Mouse (Mus musculus) stomach, postnatal 0 days (tissue): ENCODE measurements at regions not wholly inside any gene's neighbourhood (a gene's known extent, or its start where the extent isn't known, plus 50 kb on each side); places are given as distances from the start of the nearest gene placed in this dataset.
A peak's percentile ranks its signal among the peaks of the same experiment; 100 is the strongest.

Experiments used
- ATAC-seq: fragments of 200-750 bp; cut with Nextera tagmentation; 2 replicates; pipeline ENCODE4 v1.8.0; 2017; ENCODE audit not compliant: low FRiP score, low TSS enrichment
- DNase-seq: peaks from one replicate; pipeline ENCODE4 v3.0.0-alpha.2; 2016; ENCODE audit warnings: low spot score
- H3K27ac ChIP-seq: fragments of 300-500 bp; sonication (generic); replicated peaks from 2 replicates; pipeline ENCODE4 v1.5.1; 2014; ENCODE audit warnings: mild to moderate bottlenecking, control low read depth
- H3K27me3 ChIP-seq: fragments of 300-500 bp; sonication (generic); 2 replicates; pipeline ENCODE4 v1.6.1; 2014; ENCODE audit warnings: low read length; ENCODE audit not compliant: control insufficient read depth, insufficient read depth
- H3K36me3 ChIP-seq: fragments of 300-500 bp; sonication (generic); 2 replicates; pipeline ENCODE4 v1.6.1; 2014; ENCODE audit warnings: low read length, mixed read lengths; ENCODE audit not compliant: control insufficient read depth, insufficient read depth
- H3K4me1 ChIP-seq: fragments of 300-500 bp; sonication (generic); replicated peaks from 2 replicates; pipeline ENCODE4 v1.6.1; 2014; ENCODE audit warnings: antibody characterized with exemption; ENCODE audit not compliant: control insufficient read depth, insufficient read depth
- H3K4me2 ChIP-seq: fragments of 300-500 bp; sonication (generic); replicated peaks from 2 replicates; pipeline ENCODE4 v1.6.1; 2014; ENCODE audit warnings: low read depth, mild to moderate bottlenecking, control low read depth, moderate library complexity
- H3K4me3 ChIP-seq: fragments of 300-500 bp; sonication (generic); 2 replicates; pipeline ENCODE4 v1.5.1; 2014; ENCODE audit warnings: low read depth, low read length, control low read depth
- H3K9ac ChIP-seq: fragments of 300-500 bp; sonication (generic); 2 replicates; pipeline ENCODE4 v1.6.1; 2014; ENCODE audit warnings: mild to moderate bottlenecking, low read length, control low read depth, mixed read lengths
- H3K9me3 ChIP-seq: fragments of 300-500 bp; sonication (generic); 2 replicates; pipeline ENCODE4 v1.6.1; 2016; ENCODE audit warnings: low read length; ENCODE audit not compliant: control insufficient read depth
- CTCF ChIP-seq: IDR thresholded peaks from 2 replicates; pipeline ENCODE4 v1.5.1; 2016; ENCODE audit warnings: antibody characterized with exemption, low read depth, mild to moderate bottlenecking, moderate library complexity
- EP300 ChIP-seq: optimal IDR thresholded peaks from 2 replicates; pipeline ENCODE3; 2016; ENCODE audit warnings: antibody characterized with exemption
- WGBS: fragments of 180-500 bp; shearing (Covaris S2); extraction: QIAGEN DNeasy Blood & Tissue Kit; methylation state at CpG from one replicate; pipeline ENCODE4 v1.1.7; 2014; 5-methylcytosine and 5-hydroxymethylcytosine counted together

DNA sequence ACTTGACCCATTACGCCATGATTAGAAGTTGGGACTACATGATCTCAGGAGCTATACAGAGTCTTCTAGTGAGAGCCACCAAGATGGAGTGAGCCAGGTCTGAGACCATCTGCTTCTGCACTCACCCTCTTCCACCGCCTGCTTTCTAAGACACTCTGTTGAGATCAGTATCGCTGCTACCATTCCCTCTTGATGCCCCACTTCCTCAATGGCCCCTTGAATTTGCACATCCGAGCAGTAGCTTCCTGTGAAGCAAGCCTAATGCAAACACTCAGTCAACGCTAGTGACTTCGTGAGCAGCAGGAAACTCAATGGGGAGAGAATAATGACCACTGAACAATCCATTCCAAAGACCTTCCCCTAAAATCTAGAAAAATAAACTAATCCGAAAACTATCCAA is 160.7 kb upstream of the Olig3 start:
- Histone ChIP-seq H3K4me1 (no peaks in the 10 kb centered on the region), H3K27me3 (no peaks in the 10 kb centered on the region), H3K27ac (no peak overlapping the region), H3K9ac (no peak overlapping the region), H3K9me3 (no peaks in the 10 kb centered on the region), H3K4me2 (no peak overlapping the region), H3K36me3 (no peaks in the 10 kb centered on the region), H3K4me3 (no peak overlapping the region)
- 68% methylated on average over 7 of the region's 7 CpGs for WGBS
- TF ChIP-seq EP300 = no peak
- no peak for TF ChIP-seq CTCF
- DNase-seq (no peak), ATAC-seq (no peak)

DNA sequence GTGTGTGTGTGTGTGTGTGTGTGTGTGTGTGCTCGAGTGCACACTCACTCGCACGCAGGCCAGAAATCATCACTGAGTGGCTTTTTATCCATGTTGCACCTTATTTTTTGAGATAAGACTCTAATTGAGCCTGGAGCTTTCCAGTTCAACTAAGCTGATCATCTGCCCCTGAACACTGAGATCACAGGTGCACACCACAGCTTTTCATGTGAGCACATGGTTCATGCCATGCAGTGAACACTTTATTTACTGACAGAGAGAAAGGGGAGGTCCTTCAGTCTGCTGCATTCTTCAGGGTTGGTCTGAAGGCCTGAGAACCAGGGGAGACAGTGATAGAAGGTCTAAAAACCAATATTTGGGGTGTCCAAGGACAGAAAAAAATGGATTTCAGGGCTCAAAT is 161.7 kb upstream of the Olig3 start:
- Histone ChIP-seq H3K36me3 (no peaks in the 10 kb centered on the region), H3K27me3 (no peaks in the 10 kb centered on the region), H3K27ac (no peak overlapping the region), H3K9ac (no peak overlapping the region), H3K4me3 (no peak overlapping the region), H3K4me2 (no peak overlapping the region), H3K4me1 (no peaks in the 10 kb centered on the region), H3K9me3 (no peaks in the 10 kb centered on the region)
- ATAC-seq (no peak), DNase-seq (no peak)
- TF ChIP-seq EP300 (no peak), CTCF (no peak)
- 88% methylated on average over 3 of the region's 3 CpGs for WGBS

DNA sequence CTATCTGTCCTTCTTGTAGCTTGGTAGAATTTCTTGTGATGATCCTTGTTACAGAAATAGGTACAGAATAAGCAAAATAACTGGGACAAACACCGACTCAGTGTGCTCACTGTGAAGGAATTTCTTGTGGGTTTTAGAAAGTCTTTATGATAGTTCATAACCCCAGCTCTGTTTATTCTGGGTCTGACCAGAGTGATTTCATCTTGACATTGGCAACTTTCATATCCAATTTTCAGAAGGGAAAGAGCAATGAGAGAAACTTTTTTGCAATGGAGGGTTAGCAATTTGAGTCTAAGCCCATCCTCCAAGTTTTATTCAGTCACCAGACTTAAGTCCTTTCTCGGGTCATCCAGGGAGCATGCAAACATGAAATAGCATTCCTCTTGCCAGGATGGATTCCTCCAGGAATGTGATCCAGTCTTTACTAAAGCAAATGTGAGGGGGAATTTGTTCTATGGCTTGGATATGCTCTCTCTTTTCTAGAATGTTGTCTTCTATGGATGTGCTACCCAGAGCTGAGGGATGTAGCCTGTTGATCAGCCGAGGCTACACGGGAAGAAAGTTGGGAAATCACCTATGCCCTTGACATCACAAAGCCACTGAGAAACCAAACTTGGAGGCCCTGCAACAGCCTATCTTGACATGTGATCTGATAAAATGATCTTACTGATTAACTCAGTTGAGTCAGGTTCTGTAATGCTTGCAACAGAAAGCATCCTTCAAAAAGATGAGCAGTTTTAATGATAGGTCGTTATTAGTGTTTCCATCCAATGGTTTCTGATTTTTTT is 163.2 kb upstream of the Olig3 start:
- no peak overlapping the region for H3K4me3 ChIP-seq
- DNase-seq = no peak
- no peaks in the 10 kb centered on the region for H3K27me3 ChIP-seq
- no peak overlapping the region for H3K4me2 ChIP-seq
- no peak overlapping the region for H3K9ac ChIP-seq
- WGBS = 51% methylated on average over 5 of the region's 5 CpGs
- no peak overlapping the region; the same call in 1 of the 2 replicates for H3K27ac ChIP-seq
- no peaks in the 10 kb centered on the region for H3K4me1 ChIP-seq
- no peak for ATAC-seq
- TF ChIP-seq CTCF = no peak
- TF ChIP-seq EP300 = no peak
- no peaks in the 10 kb centered on the region for H3K9me3 ChIP-seq
- no peaks in the 10 kb centered on the region for H3K36me3 ChIP-seq

DNA sequence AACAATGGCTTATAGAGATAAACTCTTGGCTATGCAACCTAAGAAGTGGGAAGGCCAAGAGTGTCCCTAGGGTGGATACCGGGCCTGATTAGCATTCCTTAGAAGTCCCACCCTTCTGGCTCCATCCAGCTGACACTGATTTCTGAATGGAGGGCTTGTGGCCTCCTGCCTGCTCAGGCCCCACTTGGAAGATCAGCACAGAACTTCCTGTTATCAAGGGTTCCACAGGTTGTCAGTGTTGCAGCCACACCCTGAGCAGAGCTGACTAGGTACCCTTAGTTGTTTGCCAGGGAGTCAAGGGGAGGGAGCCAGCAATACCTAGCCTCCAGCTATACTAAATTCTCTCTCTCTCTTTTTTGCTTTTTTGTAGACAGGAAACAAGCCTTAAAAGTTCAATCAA is 164.1 kb upstream of the Olig3 start:
- Histone ChIP-seq H3K4me3 (no peak overlapping the region), H3K27me3 (no peaks in the 10 kb centered on the region), H3K9me3 (no peaks in the 10 kb centered on the region), H3K4me2 (no peak overlapping the region), H3K27ac (no peak overlapping the region), H3K4me1 (no peaks in the 10 kb centered on the region), H3K9ac (no peak overlapping the region), H3K36me3 (no peaks in the 10 kb centered on the region)
- no peak for ATAC-seq
- DNase-seq = no peak
- WGBS = 15% methylated on average over 1 of the region's 1 CpGs
- TF ChIP-seq EP300 = no peak
- no peak for TF ChIP-seq CTCF

DNA sequence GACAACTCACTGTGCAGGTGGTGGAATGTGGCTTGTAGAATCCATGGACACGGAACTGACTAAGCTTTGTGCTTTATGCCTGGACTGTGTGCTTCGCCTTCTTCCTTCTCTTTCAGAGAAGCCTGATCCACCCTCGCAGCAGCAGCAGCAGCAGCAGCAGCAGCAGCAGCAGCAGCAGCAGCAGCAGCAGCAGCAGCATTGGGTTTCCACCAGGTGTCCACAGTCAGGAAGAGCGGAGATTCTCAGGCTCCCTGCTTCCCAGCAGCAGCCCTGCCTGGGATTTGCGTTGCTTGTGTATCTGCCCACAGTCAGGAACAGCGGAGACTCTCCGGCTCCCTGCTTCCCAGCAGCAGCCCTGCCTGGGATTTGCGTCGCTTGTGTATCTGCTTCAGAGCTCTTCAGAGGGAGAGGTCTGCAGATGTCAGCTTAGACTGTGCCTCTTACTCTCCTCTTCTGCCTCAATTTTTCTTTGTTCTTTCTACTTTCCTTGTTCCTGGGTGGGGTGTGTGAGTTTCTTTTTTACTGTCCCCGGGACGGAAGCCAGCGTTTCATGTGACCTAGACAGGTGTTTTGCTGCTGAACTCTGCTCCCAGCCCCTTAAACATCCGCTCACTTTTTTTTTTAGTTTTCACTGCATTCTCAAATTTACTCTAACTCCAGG is 168.1 kb upstream of the Olig3 start:
- TF ChIP-seq EP300 (no peak), CTCF (peak; percentile 42; the same call in 1 of the 2 replicates)
- DNase-seq = peak; percentile 45
- ATAC-seq = peak; percentile 34
- peak overlapping the region; percentile 57 for H3K9ac ChIP-seq
- WGBS = 9% methylated on average over 13 of the region's 13 CpGs
- H3K4me1 ChIP-seq = no peaks in the 10 kb centered on the region
- H3K27ac ChIP-seq = no peak overlapping the region
- no peaks in the 10 kb centered on the region for H3K36me3 ChIP-seq
- H3K4me2 ChIP-seq = peak overlapping the region; percentile 51; the same call in 1 of the 2 replicates
- peak overlapping the region; percentile 15; the same call in 1 of the 2 replicates for H3K4me3 ChIP-seq
- H3K27me3 ChIP-seq = no peaks in the 10 kb centered on the region
- H3K9me3 ChIP-seq = no peaks in the 10 kb centered on the region

DNA sequence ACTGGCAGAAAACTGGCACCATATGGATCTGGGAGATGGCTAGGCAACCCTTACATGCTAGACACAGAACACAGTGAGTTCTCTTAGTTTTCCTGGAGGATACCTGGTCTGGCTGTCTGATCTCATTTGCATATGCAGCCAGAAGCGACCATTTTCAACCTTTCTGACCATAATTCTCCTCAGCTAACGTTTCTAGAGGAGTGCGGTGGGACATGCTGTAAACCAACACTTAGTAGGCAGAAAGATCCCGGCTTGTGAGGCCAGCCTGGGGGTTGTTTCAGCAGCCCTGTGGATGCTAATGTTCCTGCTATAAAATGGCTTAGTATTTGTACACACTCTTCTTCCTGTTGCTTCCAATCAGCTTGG is 168.6 kb upstream of the Olig3 start:
- H3K4me2 ChIP-seq = peak overlapping the region; percentile 51; the same call in 1 of the 2 replicates
- H3K9me3 ChIP-seq = no peaks in the 10 kb centered on the region
- no peak overlapping the region for H3K27ac ChIP-seq
- H3K9ac ChIP-seq = no peak overlapping the region
- TF ChIP-seq CTCF = no peak
- no peak for TF ChIP-seq EP300
- no peaks in the 10 kb centered on the region for H3K36me3 ChIP-seq
- no peak for DNase-seq
- H3K4me1 ChIP-seq = no peaks in the 10 kb centered on the region
- no peak for ATAC-seq
- H3K4me3 ChIP-seq = no peak overlapping the region
- 56% methylated on average over 4 of the region's 4 CpGs for WGBS
- H3K27me3 ChIP-seq = no peaks in the 10 kb centered on the region
